Mouse (Mus musculus) activated CD4-positive, CD25-positive, alpha-beta regulatory T cell, adult 9 weeks (primary cell): ENCODE results near the gene Oip5. TPM values are rescaled to one million over a fixed set of nuclear protein-coding genes. Genes with fewer than 3 reads are reported as not detected.

Experiments
- polyA plus RNA-seq: library from polyadenylated mRNA; unstranded; fragments of 100-300 nt; shearing (Covaris generic); gene quantifications from one replicate; pipeline ENCODE4 v1.2.1, GENCODE M21; 2017

The Oip5 gene
- polyA plus RNA-seq = 4.9 TPM

DNA sequence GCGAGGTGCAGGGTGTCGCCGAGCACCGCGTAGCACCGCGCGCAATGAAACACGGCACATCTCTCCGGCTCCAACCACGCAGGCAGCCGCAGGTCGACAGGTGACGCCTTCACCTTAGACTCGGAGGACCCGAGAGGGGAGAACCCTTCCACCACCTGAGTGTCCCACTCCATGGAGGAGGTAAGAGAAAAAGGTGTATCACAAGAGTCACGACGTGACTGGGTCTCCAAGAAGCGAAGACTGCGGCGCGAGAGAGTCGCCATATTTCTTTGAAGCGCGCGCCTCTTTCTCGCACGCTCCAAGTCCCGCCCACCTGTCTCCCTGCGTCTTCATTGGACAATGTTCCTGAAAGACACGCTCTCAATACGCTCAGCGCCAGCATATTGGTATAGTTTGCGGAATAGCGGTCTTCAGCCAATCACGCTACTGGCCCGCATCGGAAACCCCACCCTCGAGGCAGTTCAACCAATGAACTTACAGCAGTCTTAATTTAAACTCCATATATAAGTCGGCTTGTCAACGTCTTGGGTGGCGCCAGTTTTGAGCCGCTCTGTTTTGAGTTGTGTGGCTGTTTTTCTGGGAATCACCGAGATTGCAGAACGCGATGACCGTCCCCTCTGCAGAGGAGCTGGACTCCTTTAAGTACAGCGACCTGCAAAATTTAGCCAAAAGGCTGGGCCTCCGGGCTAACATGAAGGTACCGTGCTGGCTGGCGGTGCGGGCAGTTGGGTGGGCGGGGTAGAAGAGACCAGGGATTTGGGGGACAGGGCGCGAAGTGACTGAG lies at the start of gene Oip5, which contains the start of gene Nusap1:
Gene Oip5 (minus strand): TSS at position 271 of the 784 bp plus-strand sequence.
Gene Nusap1 (plus strand): TSS at position 100 of the 784 bp plus-strand sequence.

DNA sequence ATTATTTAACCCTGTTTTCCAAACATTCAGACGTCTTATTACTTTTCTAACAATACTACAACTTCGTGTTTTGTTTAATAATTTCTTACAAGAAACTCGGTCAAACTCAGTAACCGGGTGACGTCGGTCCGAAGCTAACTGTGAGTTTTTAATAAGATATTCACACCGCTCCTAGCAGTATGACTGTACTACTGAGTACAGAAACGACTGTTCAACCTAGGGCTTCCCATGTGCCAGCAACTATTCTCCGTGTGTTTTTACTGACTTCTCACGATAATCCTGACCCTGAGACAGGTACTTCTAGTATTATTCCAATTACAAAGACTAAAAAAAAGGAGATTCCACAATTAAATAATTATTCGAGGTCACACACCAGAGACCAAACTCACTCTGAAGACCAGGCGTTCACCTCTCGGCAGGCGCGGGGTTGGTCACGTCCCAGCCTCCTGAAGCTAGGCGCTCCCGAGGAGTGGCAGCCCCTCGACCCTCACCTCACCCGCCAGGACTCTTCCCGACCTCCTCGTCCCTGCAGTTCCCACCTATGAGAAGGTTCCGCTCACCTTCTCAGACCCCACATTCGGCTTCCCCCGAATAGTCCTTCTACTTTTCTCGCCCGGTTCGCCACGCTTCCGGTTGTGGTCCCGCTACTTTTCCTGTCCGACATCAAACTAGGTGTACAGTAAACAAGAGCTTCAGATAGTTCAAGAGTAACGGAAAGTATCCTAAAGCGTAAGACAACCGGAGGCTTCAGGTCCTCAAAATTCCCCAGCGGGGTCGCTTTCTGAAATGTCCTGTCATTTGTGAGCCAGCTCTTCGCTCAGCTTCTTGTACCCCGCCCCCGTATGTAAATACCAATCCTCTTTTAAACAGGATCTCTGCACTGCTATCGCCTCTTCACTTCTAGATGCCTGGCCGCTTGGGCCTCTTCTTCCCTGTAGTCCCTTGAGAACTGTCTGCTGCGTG lies 44.2 kb upstream of the Oip5 start, which contains the start of gene Ndufaf1:
Gene Ndufaf1 (minus strand): TSS at position 608 of the 963 bp plus-strand sequence.

Other genes starting within 250 kb of the Oip5 start
- gene Ino80, start 140.8 kb downstream of the Oip5 start, polyA plus RNA-seq = 4.7 TPM
- gene Exd1, start 70.8 kb downstream of the Oip5 start, polyA plus RNA-seq = not detected
- gene Chp1, start 70.8 kb downstream of the Oip5 start, polyA plus RNA-seq = 80.7 TPM
- gene Nusap1, start 171 bp downstream of the Oip5 start, polyA plus RNA-seq = 7.6 TPM
- gene Ndufaf1, start 44.4 kb upstream of the Oip5 start, polyA plus RNA-seq = 46.8 TPM
- gene Rtf1, start 56.6 kb upstream of the Oip5 start, polyA plus RNA-seq = 27.9 TPM
- gene Itpka, start 123.9 kb upstream of the Oip5 start, polyA plus RNA-seq = 0.20 TPM
- not detected for gene Ltk, start 142.0 kb upstream of the Oip5 start, polyA plus RNA-seq
- 37.6 TPM for gene Rpap1, start 169.1 kb upstream of the Oip5 start, polyA plus RNA-seq
- gene Tyro3, start 179.3 kb upstream of the Oip5 start, polyA plus RNA-seq = 2.2 TPM